Mouse (Mus musculus) lung, embryonic 14.5 days (tissue): ENCODE measurements around the gene Adamts13. TPM values are rescaled to one million over a fixed set of nuclear protein-coding genes. Genes with fewer than 3 reads are reported as not detected.

Source experiments
- ATAC-seq: fragments of 200-750 bp; cut with Nextera tagmentation; 2 replicates; pipeline ENCODE4 v1.8.0; 2017; ENCODE audit warnings: mild to moderate bottlenecking, moderate TSS enrichment, moderate library complexity; ENCODE audit not compliant: insufficient read depth
- DNase-seq: peaks from one replicate; pipeline ENCODE4 v3.0.0-alpha.2; 2015
- H3K27ac ChIP-seq: fragments of 300-500 bp; sonication (generic); 2 replicates; pipeline ENCODE4 v1.5.1; 2014; ENCODE audit warnings: low read depth, mild to moderate bottlenecking, moderate library complexity
- H3K27me3 ChIP-seq: fragments of 300-500 bp; sonication (generic); 2 replicates; pipeline ENCODE4 v1.6.1; 2014; ENCODE audit warnings: low read length, control low read depth; ENCODE audit not compliant: insufficient read depth
- H3K36me3 ChIP-seq: fragments of 300-500 bp; sonication (generic); 2 replicates; pipeline ENCODE4 v1.6.1; 2014; ENCODE audit warnings: control low read depth; ENCODE audit not compliant: insufficient read depth
- H3K4me1 ChIP-seq: fragments of 300-500 bp; sonication (generic); 2 replicates; pipeline ENCODE4 v1.6.1; 2014; ENCODE audit warnings: antibody characterized with exemption, control low read depth; ENCODE audit not compliant: insufficient read depth
- H3K4me2 ChIP-seq: fragments of 300-500 bp; sonication (generic); 2 replicates; pipeline ENCODE4 v1.6.1; 2014; ENCODE audit warnings: mild to moderate bottlenecking
- H3K4me3 ChIP-seq: fragments of 300-500 bp; sonication (generic); 2 replicates; pipeline ENCODE4 v1.5.1; 2014; ENCODE audit warnings: low read depth, low read length
- H3K9ac ChIP-seq: fragments of 300-500 bp; sonication (generic); 2 replicates; pipeline ENCODE4 v1.6.1; 2014
- H3K9me3 ChIP-seq: fragments of 300-500 bp; sonication (generic); 2 replicates; pipeline ENCODE4 v1.6.1; 2016; ENCODE audit warnings: low read depth, low read length, control low read depth
- CTCF ChIP-seq: IDR thresholded peaks from 2 replicates; pipeline ENCODE4 v1.5.1; 2016; ENCODE audit warnings: antibody characterized with exemption, low read depth
- WGBS: fragments of 180-500 bp; shearing (Covaris S2); extraction: QIAGEN DNeasy Blood & Tissue Kit; methylation state at CpG from one replicate; pipeline ENCODE4 v1.1.7; 2014; 5-methylcytosine and 5-hydroxymethylcytosine counted together
- polyA plus RNA-seq: library from polyadenylated mRNA; unstranded; fragments of >200 nt; fragmentation: Nextera tagmentation; extraction: Ambion mirVana; gene quantifications from 2 replicates; pipeline ENCODE4 v1.2.1, GENCODE M21; 2014

Adamts13 gene
- polyA plus RNA-seq, 1 experiment from 2014 or later, result 0.07 TPM

GRCm38 (mm10) chr2:26967262-26967661 is 6.0 kb upstream of the Adamts13 start:
- Histone ChIP-seq H3K9ac (no peak overlapping the region), H3K27me3 (no peaks in the 10 kb centered on the region), H3K4me3 (no peak overlapping the region), H3K27ac (no peak overlapping the region), H3K4me1 (no peaks in the 10 kb centered on the region), H3K9me3 (no peaks in the 10 kb centered on the region), H3K36me3 (peaks cover under 1% of the 10 kb centered on the region; the same call in 1 of the 2 replicates), H3K4me2 (no peak overlapping the region)
- WGBS, result 72% methylated on average over 2 of the region's 2 CpGs
- no peak for DNase-seq
- TF ChIP-seq CTCF, result peak; percentile 31
- no peak for ATAC-seq

- ATAC-seq (no peak), DNase-seq (no peak)
- H3K36me3 ChIP-seq, result no peaks in the 10 kb centered on the region
- no peak overlapping the region for H3K4me2 ChIP-seq
- H3K27ac ChIP-seq, result no peak overlapping the region
- no peak overlapping the region for H3K4me3 ChIP-seq
- no peak for TF ChIP-seq CTCF
- WGBS, result 31% methylated on average over 4 of the region's 4 CpGs
- H3K27me3 ChIP-seq, result no peaks in the 10 kb centered on the region
- H3K9ac ChIP-seq, result no peak overlapping the region
- H3K9me3 ChIP-seq, result no peaks in the 10 kb centered on the region
- no peaks in the 10 kb centered on the region for H3K4me1 ChIP-seq
These were observed 744 bp downstream of the Adamts13 start for GRCm38 (mm10) chr2:26973960-26974359.

- Histone ChIP-seq H3K9me3 (no peaks in the 10 kb centered on the region), H3K9ac (no peak overlapping the region), H3K27ac (no peak overlapping the region), H3K4me3 (no peak overlapping the region), H3K4me1 (no peaks in the 10 kb centered on the region), H3K27me3 (no peaks in the 10 kb centered on the region), H3K4me2 (no peak overlapping the region), H3K36me3 (no peaks in the 10 kb centered on the region)
- ATAC-seq (no peak), DNase-seq (no peak)
- no peak for TF ChIP-seq CTCF
- 45% methylated on average over 1 of the region's 1 CpGs for WGBS
These were observed 7.1 kb downstream of the Adamts13 start for GRCm38 (mm10) chr2:26980361-26980760.

- no peak for ATAC-seq
- no peak overlapping the region for H3K9ac ChIP-seq
- TF ChIP-seq CTCF, result no peak
These were observed 11.0 kb downstream of the Adamts13 start for GRCm38 (mm10) chr2:26984179-26984578.

GRCm38 (mm10) chr2:26984640-26985039 is 11.4 kb downstream of the Adamts13 start:
- 77% methylated on average over 5 of the region's 5 CpGs for WGBS

More at GRCm38 (mm10) chr2:26984179-26984578, 11.0 kb downstream of the Adamts13 start:
- Histone ChIP-seq H3K27ac (no peak overlapping the region), H3K36me3 (no peaks in the 10 kb centered on the region), H3K4me1 (no peaks in the 10 kb centered on the region), H3K9me3 (no peaks in the 10 kb centered on the region), H3K4me3 (no peak overlapping the region), H3K4me2 (no peak overlapping the region), H3K27me3 (no peaks in the 10 kb centered on the region)
- DNase-seq, result no peak
- WGBS, result 55% methylated on average over 2 of the region's 2 CpGs

GRCm38 (mm10) chr2:26993936-26994335 is 20.7 kb downstream of the Adamts13 start:
- ATAC-seq, result no peak
- no peak for TF ChIP-seq CTCF
- Histone ChIP-seq H3K9me3 (no peaks in the 10 kb centered on the region), H3K4me3 (no peak overlapping the region), H3K27me3 (no peaks in the 10 kb centered on the region), H3K36me3 (no peaks in the 10 kb centered on the region), H3K4me2 (no peak overlapping the region), H3K9ac (no peak overlapping the region), H3K27ac (no peak overlapping the region), H3K4me1 (no peaks in the 10 kb centered on the region)
- DNase-seq, result no peak
- 73% methylated on average over 3 of the region's 3 CpGs for WGBS

More at GRCm38 (mm10) chr2:26984640-26985039, 11.4 kb downstream of the Adamts13 start:
- H3K4me3 ChIP-seq, result no peak overlapping the region
- no peak for DNase-seq
- H3K9ac ChIP-seq, result no peak overlapping the region
- no peak overlapping the region for H3K27ac ChIP-seq
- H3K4me1 ChIP-seq, result no peaks in the 10 kb centered on the region
- no peak for ATAC-seq
- H3K4me2 ChIP-seq, result no peak overlapping the region
- H3K9me3 ChIP-seq, result no peaks in the 10 kb centered on the region
- no peaks in the 10 kb centered on the region for H3K27me3 ChIP-seq
- H3K36me3 ChIP-seq, result no peaks in the 10 kb centered on the region
- no peak for TF ChIP-seq CTCF

GRCm38 (mm10) chr2:26997498-26997897 is 24.3 kb downstream of the Adamts13 start:
- no peaks in the 10 kb centered on the region for H3K27me3 ChIP-seq
- H3K4me2 ChIP-seq, result no peak overlapping the region
- no peak for TF ChIP-seq CTCF
- DNase-seq (peak; percentile 16), ATAC-seq (no peak)
- no peaks in the 10 kb centered on the region for H3K4me1 ChIP-seq
- H3K9ac ChIP-seq, result no peak overlapping the region
- WGBS, result 73% methylated on average over 1 of the region's 1 CpGs
- H3K36me3 ChIP-seq, result no peaks in the 10 kb centered on the region
- no peak overlapping the region for H3K4me3 ChIP-seq
- no peak overlapping the region for H3K27ac ChIP-seq
- H3K9me3 ChIP-seq, result no peaks in the 10 kb centered on the region

GRCm38 (mm10) chr2:26997993-26998392 is 24.8 kb downstream of the Adamts13 start:
- no peak overlapping the region for H3K9ac ChIP-seq
- H3K27ac ChIP-seq, result no peak overlapping the region
- H3K4me1 ChIP-seq, result no peaks in the 10 kb centered on the region
- H3K27me3 ChIP-seq, result no peaks in the 10 kb centered on the region
- no peaks in the 10 kb centered on the region for H3K9me3 ChIP-seq
- no peak for DNase-seq
- no peaks in the 10 kb centered on the region for H3K36me3 ChIP-seq
- no peak for TF ChIP-seq CTCF
- no peak for ATAC-seq
- 87% methylated on average over 6 of the region's 7 CpGs for WGBS
- no peak overlapping the region for H3K4me2 ChIP-seq
- H3K4me3 ChIP-seq, result no peak overlapping the region
